Mouse (Mus musculus) lung, postnatal 10 days (tissue): ENCODE results near the gene Mgat4a.
"Not testable (repeated sequence)": the region's sequence is repeated elsewhere in the genome, so short reads cannot be mapped to it uniquely, and the experiment has no call there.

ENCODE experiments used
- DNase-seq: peaks from one replicate; pipeline ENCODE4 v3.0.0; 2021

Mgat4a gene

GRCm38 (mm10) chr1:37531654-37532532 is 8.9 kb downstream of the Mgat4a start:
- no peak for DNase-seq

- DNase-seq: peak; percentile 53
Observed at GRCm38 (mm10) chr1:37530061-37530460, 10.8 kb downstream of the Mgat4a start.

GRCm38 (mm10) chr1:37526257-37526656 is 14.6 kb downstream of the Mgat4a start:
- DNase-seq: no peak

- DNase-seq: no peak
Observed at GRCm38 (mm10) chr1:37524669-37525068, 16.1 kb downstream of the Mgat4a start.

GRCm38 (mm10) chr1:37524122-37524521 is 16.7 kb downstream of the Mgat4a start:
- not testable (repeated sequence) for DNase-seq

GRCm38 (mm10) chr1:37523548-37523947 is 17.3 kb downstream of the Mgat4a start:
- DNase-seq: peak; percentile 21

GRCm38 (mm10) chr1:37522101-37522500 is 18.7 kb downstream of the Mgat4a start:
- no peak for DNase-seq

GRCm38 (mm10) chr1:37518791-37519190 is 22.0 kb downstream of the Mgat4a start:
- no peak for DNase-seq

- peak; percentile 16 for DNase-seq
Observed at GRCm38 (mm10) chr1:37518124-37518720, 22.6 kb downstream of the Mgat4a start.

- no peak for DNase-seq
Observed at GRCm38 (mm10) chr1:37512961-37513431, 27.8 kb downstream of the Mgat4a start.

- DNase-seq: peak; percentile 59
Observed at GRCm38 (mm10) chr1:37512109-37512640, 28.6 kb downstream of the Mgat4a start.

GRCm38 (mm10) chr1:37510193-37510592 is 30.6 kb downstream of the Mgat4a start:
- DNase-seq: no peak

GRCm38 (mm10) chr1:37509437-37509836 is 31.4 kb downstream of the Mgat4a start:
- DNase-seq: no peak

- no peak for DNase-seq
Observed at GRCm38 (mm10) chr1:37505348-37505730, 35.5 kb downstream of the Mgat4a start.

- DNase-seq: peak; percentile 47
Observed at GRCm38 (mm10) chr1:37504716-37505347, 36.0 kb downstream of the Mgat4a start.

GRCm38 (mm10) chr1:37503656-37504055 is 37.2 kb downstream of the Mgat4a start:
- no peak for DNase-seq

- DNase-seq: no peak
Observed at GRCm38 (mm10) chr1:37502354-37502753, 38.5 kb downstream of the Mgat4a start.

- no peak for DNase-seq
Observed at GRCm38 (mm10) chr1:37500723-37501122, 40.1 kb downstream of the Mgat4a start.

GRCm38 (mm10) chr1:37499395-37499794 is 41.4 kb downstream of the Mgat4a start:
- DNase-seq: not testable (repeated sequence)

- DNase-seq: no peak
Observed at GRCm38 (mm10) chr1:37498911-37499310, 41.9 kb downstream of the Mgat4a start.

- no peak for DNase-seq
Observed at GRCm38 (mm10) chr1:37496591-37497280, 44.1 kb downstream of the Mgat4a start.

GRCm38 (mm10) chr1:37495698-37496321 is 45.0 kb downstream of the Mgat4a start:
- DNase-seq: no peak
